Mouse (Mus musculus) heart, embryonic 16.5 days (tissue): Measurements from ENCODE around the gene Cops7a. TPM values are rescaled to one million over a fixed set of nuclear protein-coding genes. Genes with fewer than 3 reads are reported as not detected.

Experiments
- ATAC-seq: fragments of 200-750 bp; cut with Nextera tagmentation; replicated peaks from 2 replicates; pipeline ENCODE4 v1.8.0; 2017; ENCODE audit warnings: moderate number of reproducible peaks; ENCODE audit not compliant: insufficient read depth, low FRiP score; ENCODE audit errors: extremely low read depth
- H3K27ac ChIP-seq: fragments of 300-500 bp; sonication (generic); 2 replicates; pipeline ENCODE4 v1.5.1; 2014; ENCODE audit warnings: mild to moderate bottlenecking, low read length, control low read depth, moderate library complexity
- H3K27me3 ChIP-seq: fragments of 300-500 bp; sonication (generic); 2 replicates; pipeline ENCODE4 v1.6.1; 2014; ENCODE audit warnings: low read length, mixed read lengths; ENCODE audit not compliant: control insufficient read depth, insufficient read depth
- H3K36me3 ChIP-seq: fragments of 300-500 bp; sonication (generic); 2 replicates; pipeline ENCODE4 v1.6.1; 2014; ENCODE audit not compliant: control insufficient read depth, insufficient read depth
- H3K4me1 ChIP-seq: fragments of 300-500 bp; sonication (generic); 2 replicates; pipeline ENCODE4 v1.6.1; 2014; ENCODE audit warnings: low read length, mixed read lengths; ENCODE audit not compliant: control insufficient read depth, insufficient read depth
- H3K4me2 ChIP-seq: fragments of 300-500 bp; sonication (generic); 2 replicates; pipeline ENCODE4 v1.6.1; 2014; ENCODE audit warnings: low read depth, mild to moderate bottlenecking, control low read depth, low read length
- H3K4me3 ChIP-seq: fragments of 300-500 bp; sonication (generic); 2 replicates; pipeline ENCODE4 v1.5.1; 2014; ENCODE audit warnings: mild to moderate bottlenecking, control low read depth, low read length
- H3K9ac ChIP-seq: fragments of 300-500 bp; sonication (generic); 2 replicates; pipeline ENCODE4 v1.6.1; 2014; ENCODE audit warnings: low read length, control low read depth
- H3K9me3 ChIP-seq: fragments of 300-500 bp; sonication (generic); replicated peaks from 2 replicates; pipeline ENCODE4 v1.6.1; 2016; ENCODE audit warnings: low read length; ENCODE audit not compliant: control insufficient read depth
- WGBS: fragments of 180-500 bp; shearing (Covaris S2); extraction: QIAGEN DNeasy Blood & Tissue Kit; methylation state at CpG from one replicate; pipeline ENCODE4 v1.1.7; 2014; 5-methylcytosine and 5-hydroxymethylcytosine counted together
- polyA plus RNA-seq: library from polyadenylated mRNA; unstranded; fragments of >200 nt; fragmentation: Nextera tagmentation; extraction: Ambion mirVana; gene quantifications from 2 replicates; pipeline ENCODE4 v1.2.1, GENCODE M21; 2015

The Cops7a gene
- polyA plus RNA-seq, 1 experiment from 2014 or later = 145 TPM

DNA sequence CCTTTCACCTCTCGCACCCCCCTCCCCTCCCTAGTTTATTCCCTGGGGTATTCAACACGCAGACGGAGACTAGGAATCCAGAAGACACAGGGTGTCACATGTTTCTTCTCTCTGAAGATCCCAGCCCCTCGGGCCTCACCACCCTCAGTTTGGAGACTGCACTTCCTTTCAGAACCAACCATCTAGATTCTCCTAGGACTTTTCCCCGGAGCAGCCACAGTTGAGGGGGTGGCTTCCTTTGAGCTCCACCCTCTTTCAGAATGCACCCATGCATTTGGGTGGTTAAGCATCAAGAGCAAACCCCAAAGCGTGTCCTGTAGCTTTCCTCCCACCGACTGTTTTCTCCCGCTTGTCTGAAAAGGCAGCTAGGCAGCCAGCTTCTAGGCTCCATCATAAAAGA lies 32.7 kb upstream of the Cops7a start:
- Histone ChIP-seq H3K9me3 (no peaks in the 10 kb centered on the region), H3K9ac (no peak overlapping the region), H3K4me3 (no peak overlapping the region; the same call in 1 of the 2 replicates), H3K27ac (no peak overlapping the region), H3K27me3 (peaks cover 72% of the 10 kb centered on the region), H3K4me1 (peaks cover 12% of the 10 kb centered on the region), H3K4me2 (0 out of 2 replicates have a peak overlapping the region, but pooled peaks have one; percentile 12), H3K36me3 (no peaks in the 10 kb centered on the region)
- WGBS = 5% methylated on average over 8 of the region's 8 CpGs
- ATAC-seq = no peak

DNA sequence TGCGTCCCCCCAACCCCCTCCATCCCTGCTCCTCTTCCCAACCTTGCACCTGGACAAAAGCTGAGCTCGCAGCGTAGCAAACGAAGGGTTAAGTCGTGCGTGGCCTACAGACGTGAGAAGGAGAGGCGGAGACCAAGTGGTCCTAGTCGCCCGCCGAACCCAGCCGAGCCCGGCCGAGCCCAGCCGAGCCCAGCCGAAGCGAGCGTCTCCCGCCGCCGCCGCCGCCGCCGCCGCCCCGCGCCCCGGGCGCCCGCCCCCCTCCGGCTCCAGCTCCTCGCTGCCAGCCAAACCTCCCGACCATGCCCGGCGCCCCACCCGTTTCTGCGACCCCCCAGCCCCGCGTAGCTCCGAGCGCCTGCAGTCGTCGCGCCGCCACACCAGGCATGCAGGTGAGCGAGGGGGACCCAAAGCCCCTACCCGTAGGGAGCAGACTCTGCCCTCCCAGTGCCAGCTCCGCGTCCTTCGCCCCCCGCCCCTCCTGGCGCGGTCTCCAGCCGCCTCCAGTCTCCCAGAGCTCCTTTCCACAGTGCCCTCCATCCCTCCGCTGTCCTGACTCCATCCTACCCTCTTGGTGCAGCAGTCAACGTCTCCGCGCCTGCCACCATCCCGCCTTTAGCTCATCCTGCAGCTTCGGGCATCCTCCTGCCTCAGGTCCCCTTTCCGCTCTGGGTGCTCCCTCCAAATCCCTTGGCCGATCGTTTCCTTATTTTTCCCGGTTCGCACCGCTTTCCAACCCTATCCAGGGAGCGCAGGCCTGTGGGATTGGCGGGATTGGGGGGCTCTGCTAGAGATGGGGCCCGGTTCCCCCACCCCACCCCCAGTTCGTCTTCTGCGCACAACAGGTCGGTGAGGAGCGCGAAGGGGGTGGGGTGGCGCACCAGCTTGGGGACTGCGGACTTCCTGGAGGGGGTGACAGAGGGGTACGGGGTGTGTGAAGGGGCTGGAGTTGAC lies 31.5 kb upstream of the Cops7a start, which contains the start of gene Pianp:
TSS of gene Pianp (plus strand) at position 144 of the 951 bp plus-strand sequence.
- Histone ChIP-seq H3K4me1 (peaks cover 12% of the 10 kb centered on the region), H3K27ac (no peak within 1 kb of the TSS), H3K9ac (peak within 1 kb of the TSS; percentile 73), H3K27me3 (peaks cover 76% of the 10 kb centered on the region), H3K4me2 (peak within 1 kb of the TSS; percentile 99), H3K36me3 (no peaks in the 10 kb centered on the region), H3K4me3 (peak within 1 kb of the TSS; percentile 65), H3K9me3 (no peaks in the 10 kb centered on the region)
- ATAC-seq = peak; percentile 37; the same call in 1 of the 2 replicates
- 1% methylated on average over 64 of the region's 78 CpGs for WGBS

GRCm38 (mm10) chr6:124995831-124996403 lies 30.6 kb upstream of the Cops7a start:
- Histone ChIP-seq H3K36me3 (no peaks in the 10 kb centered on the region), H3K27ac (no peak overlapping the region), H3K9me3 (no peaks in the 10 kb centered on the region), H3K4me1 (peaks cover 12% of the 10 kb centered on the region), H3K9ac (no peak overlapping the region), H3K4me2 (no peak overlapping the region), H3K27me3 (peaks cover 76% of the 10 kb centered on the region), H3K4me3 (no peak overlapping the region)
- ATAC-seq = no peak
- 48% methylated on average over 8 of the region's 8 CpGs for WGBS

GRCm38 (mm10) chr6:124995246-124995645 lies 29.9 kb upstream of the Cops7a start:
- peaks cover 71% of the 10 kb centered on the region for H3K27me3 ChIP-seq
- peaks cover 12% of the 10 kb centered on the region for H3K4me1 ChIP-seq
- no peak overlapping the region for H3K4me2 ChIP-seq
- no peak overlapping the region for H3K4me3 ChIP-seq
- 70% methylated on average over 7 of the region's 7 CpGs for WGBS
- H3K9ac ChIP-seq = no peak overlapping the region
- no peaks in the 10 kb centered on the region for H3K9me3 ChIP-seq
- ATAC-seq = no peak
- H3K27ac ChIP-seq = no peak overlapping the region
- H3K36me3 ChIP-seq = no peaks in the 10 kb centered on the region

- ATAC-seq = no peak
- Histone ChIP-seq H3K4me2 (no peak overlapping the region), H3K27ac (no peak overlapping the region), H3K27me3 (peaks cover 58% of the 10 kb centered on the region), H3K4me1 (peaks cover 12% of the 10 kb centered on the region), H3K4me3 (no peak overlapping the region), H3K36me3 (no peaks in the 10 kb centered on the region), H3K9me3 (0 out of 2 replicates have a peak, but pooled peaks cover 2% of the 10 kb centered on the region), H3K9ac (no peak overlapping the region)
- WGBS = 12% methylated on average over 11 of the region's 11 CpGs
These were observed 28.5 kb upstream of the Cops7a start for GRCm38 (mm10) chr6:124993876-124994275.

DNA sequence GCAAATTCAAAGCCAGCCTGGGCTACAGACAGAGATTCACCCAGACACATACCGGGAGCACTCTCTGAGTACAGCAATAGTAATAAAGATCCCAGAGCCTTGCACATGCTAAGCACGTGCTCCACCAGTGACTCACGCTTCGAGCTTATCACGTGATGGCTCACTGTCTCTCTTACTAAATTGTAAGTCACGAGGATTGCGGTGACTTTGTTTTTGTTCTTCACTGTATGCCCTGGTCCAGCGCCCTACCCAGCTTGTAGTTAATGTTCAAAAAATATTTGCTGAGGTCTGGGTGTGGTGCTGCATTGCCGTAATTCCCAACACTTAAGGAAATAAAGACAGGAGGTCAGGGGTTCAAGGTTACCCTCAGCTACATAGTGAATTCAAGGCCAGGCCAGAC lies 28.0 kb upstream of the Cops7a start:
- WGBS = 76% methylated on average over 9 of the region's 9 CpGs
- H3K4me2 ChIP-seq = no peak overlapping the region
- H3K4me3 ChIP-seq = no peak overlapping the region
- peaks cover 53% of the 10 kb centered on the region for H3K27me3 ChIP-seq
- peaks cover 11% of the 10 kb centered on the region for H3K4me1 ChIP-seq
- 0 out of 2 replicates have a peak, but pooled peaks cover 2% of the 10 kb centered on the region for H3K9me3 ChIP-seq
- no peaks in the 10 kb centered on the region for H3K36me3 ChIP-seq
- H3K27ac ChIP-seq = no peak overlapping the region
- H3K9ac ChIP-seq = no peak overlapping the region
- ATAC-seq = no peak

DNA sequence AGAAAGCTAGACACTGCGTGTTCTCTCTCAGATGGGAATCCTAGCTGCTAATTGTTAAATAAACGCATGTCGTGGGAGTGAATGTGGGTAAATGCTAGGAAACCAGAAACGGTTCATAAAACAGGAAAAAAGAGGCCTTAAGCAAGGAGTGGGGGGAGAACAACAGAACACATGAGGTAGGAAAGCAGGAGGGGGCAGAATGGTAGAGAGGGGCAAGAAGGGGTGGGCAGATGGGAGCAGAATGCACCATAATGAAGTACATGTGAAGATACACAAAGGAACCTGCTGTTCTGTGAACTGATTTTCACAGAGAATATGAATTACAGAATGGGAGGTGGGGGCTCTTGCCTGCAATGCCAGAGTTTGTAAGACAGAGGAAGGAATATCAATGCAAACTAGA lies 26.9 kb upstream of the Cops7a start:
- Histone ChIP-seq H3K4me1 (peaks cover 6% of the 10 kb centered on the region), H3K36me3 (no peaks in the 10 kb centered on the region), H3K9ac (no peak overlapping the region), H3K4me2 (no peak overlapping the region), H3K4me3 (no peak overlapping the region), H3K27me3 (peaks cover 44% of the 10 kb centered on the region), H3K27ac (no peak overlapping the region), H3K9me3 (0 out of 2 replicates have a peak, but pooled peaks cover 2% of the 10 kb centered on the region)
- WGBS = 70% methylated on average over 4 of the region's 4 CpGs
- ATAC-seq = no peak

GRCm38 (mm10) chr6:124967766-124968165 lies 2.4 kb upstream of the Cops7a start:
- Histone ChIP-seq H3K27me3 (no peaks in the 10 kb centered on the region), H3K9ac (no peak overlapping the region), H3K4me3 (no peak overlapping the region), H3K9me3 (peaks cover 5% of the 10 kb centered on the region; the same call in 1 of the 2 replicates), H3K4me2 (no peak overlapping the region), H3K27ac (no peak overlapping the region), H3K4me1 (peaks cover 16% of the 10 kb centered on the region), H3K36me3 (peaks cover 10% of the 10 kb centered on the region)
- ATAC-seq = no peak
- 61% methylated on average over 4 of the region's 4 CpGs for WGBS
